Comparison of ENCODE assay signal across 11 mouse cellular contexts in genomic region chr3:35482759-35483158, GRCm38 (mm10).
DNase-seq lines count a peak whose midpoint lies in the region; ATAC-seq and TF ChIP-seq lines count a peak whose summit lies in the region.
"Had no signal": no experiment of that assay in that cellular context is flagged by ENCODE, and none has a peak within 500 bp of the region (broad histone marks: within the 10 kb centered on the region; RNA-seq: fewer than 3 reads in every experiment).

No protein-coding gene starts in this region.

- H3K9ac ChIP-seq in hindbrain, embryonic 11.5 days (ENCODE audit: low read depth, low read length), result no peak overlapping the region
- H3K9ac ChIP-seq in forebrain, postnatal 0 days, result no peak overlapping the region

- H3K27me3 ChIP-seq in hindbrain, embryonic 11.5 days (ENCODE audit: control insufficient read depth, insufficient read depth, low read length), result no peaks in the 10 kb centered on the region
- no peaks in the 10 kb centered on the region for H3K27me3 ChIP-seq in hindbrain, embryonic 10.5 days (ENCODE audit: insufficient read depth, poor library complexity, severe bottlenecking)
- H3K27me3 ChIP-seq in forebrain, postnatal 0 days (ENCODE audit: insufficient read depth, low read length), result no peaks in the 10 kb centered on the region
- H3K27me3 ChIP-seq: midbrain, embryonic 13.5 days had no signal

- no peak overlapping the region for H3K4me3 ChIP-seq in hindbrain, embryonic 11.5 days (ENCODE audit: low read depth, low read length)
- H3K4me3 ChIP-seq in hindbrain, embryonic 10.5 days, result no peak overlapping the region
- no peak overlapping the region for H3K4me3 ChIP-seq in forebrain, postnatal 0 days (ENCODE audit: low read depth, low read length)

- ATAC-seq in hindbrain, embryonic 11.5 days (ENCODE audit: low FRiP score), result 0 out of 2 replicates have a peak, but pooled peaks have one; percentile 31
- ATAC-seq in forebrain, postnatal 0 days, result 0 out of 2 replicates have a peak, but pooled peaks have one; percentile 25
- ATAC-seq: intestine, postnatal 0 days had no signal

- DNase-seq in cerebellum, postnatal 14 days, result peak; percentile 4 to 13
- no peak for DNase-seq in cerebellum, adult 9-11 months
- DNase-seq in hindbrain, embryonic 11.5 days (ENCODE audit: low spot score), result peak; percentile 14
- no peak for DNase-seq in hindbrain, embryonic 10.5 days (ENCODE audit: low spot score)
- peak; percentile 44 for DNase-seq in brain, embryonic 14.5 days (ENCODE audit: low read depth)
- DNase-seq in forebrain, postnatal 0 days, result no peak
- DNase-seq in retina, postnatal 1 day, result no peak
- DNase-seq: thymus, adult 18-20 months had no signal

- TF ChIP-seq CTCF in brain, embryonic 14.5 days (IDR thresholded peaks at IDR 0.05; ENCODE audit: borderline replicate concordance, extremely low read depth, insufficient read depth, insufficient read length), result no peak
- TF ChIP-seq CTCF in forebrain, postnatal 0 days (IDR thresholded peaks at IDR 0.05; ENCODE audit: low read depth), result no peak

- H3K36me3 ChIP-seq in hindbrain, embryonic 11.5 days (ENCODE audit: control insufficient read depth, insufficient read depth, low read length), result no peaks in the 10 kb centered on the region
- H3K36me3 ChIP-seq in hindbrain, embryonic 10.5 days, result no peaks in the 10 kb centered on the region
- H3K36me3 ChIP-seq in forebrain, postnatal 0 days (ENCODE audit: insufficient read depth), result no peaks in the 10 kb centered on the region
- H3K36me3 ChIP-seq: heart, embryonic 10.5 days; midbrain, embryonic 13.5 days had no signal

- 68% methylated on average over 10 of the region's 10 CpGs for WGBS in hindbrain, embryonic 11.5 days
- 76% methylated on average over 10 of the region's 10 CpGs for WGBS in hindbrain, embryonic 10.5 days
- 52% methylated on average over 10 of the region's 10 CpGs for WGBS in forebrain, postnatal 0 days

- no peak overlapping the region for H3K27ac ChIP-seq in hindbrain, embryonic 11.5 days (ENCODE audit: low read depth, low read length)
- no peak overlapping the region for H3K27ac ChIP-seq in hindbrain, embryonic 10.5 days
- no peak overlapping the region for H3K27ac ChIP-seq in forebrain, postnatal 0 days (ENCODE audit: low read depth, low read length)
- H3K27ac ChIP-seq: heart, embryonic 10.5 days had no signal

- no peaks in the 10 kb centered on the region for H3K9me3 ChIP-seq in hindbrain, embryonic 11.5 days (ENCODE audit: control insufficient read depth, low read length)
- no peaks in the 10 kb centered on the region for H3K9me3 ChIP-seq in hindbrain, embryonic 10.5 days
- H3K9me3 ChIP-seq in forebrain, postnatal 0 days (ENCODE audit: low read length), result no peaks in the 10 kb centered on the region
- H3K9me3 ChIP-seq: heart, embryonic 10.5 days; midbrain, embryonic 13.5 days had no signal

- H3K4me2 ChIP-seq in hindbrain, embryonic 11.5 days (replicated peaks; ENCODE audit: low read depth, low read length), result no peak overlapping the region
- H3K4me2 ChIP-seq in forebrain, postnatal 0 days (ENCODE audit: low read depth), result no peak overlapping the region

- no peak for TF ChIP-seq POLR2A in brain, embryonic 14.5 days (IDR thresholded peaks at IDR 0.05; ENCODE audit: borderline replicate concordance, extremely low read depth, insufficient read depth, insufficient read length, poor library complexity, severe bottlenecking)

- H3K4me1 ChIP-seq in hindbrain, embryonic 11.5 days (replicated peaks; ENCODE audit: control insufficient read depth, insufficient read depth, low read length), result no peaks in the 10 kb centered on the region
- H3K4me1 ChIP-seq in hindbrain, embryonic 10.5 days (replicated peaks), result peaks cover 21% of the 10 kb centered on the region
- 0 out of 2 replicates have a peak, but pooled peaks cover 2% of the 10 kb centered on the region for H3K4me1 ChIP-seq in forebrain, postnatal 0 days (ENCODE audit: insufficient read depth)

Comparison
In these comparisons a context has a peak if more than half of its experiments do, and no peak if none do; other contexts are left out.
1. DNase-seq: peak in cerebellum, postnatal 14 days (2 of 2), hindbrain, embryonic 11.5 days (single experiment) and brain, embryonic 14.5 days (single experiment); none in cerebellum, adult 9-11 months (single experiment), hindbrain, embryonic 10.5 days (single experiment), forebrain, postnatal 0 days (single experiment) and retina, postnatal 1 day (single experiment).